Mouse (Mus musculus): ENCODE results near the gene Dtl. TPM values are rescaled to one million over a fixed set of nuclear protein-coding genes. Genes with fewer than 3 reads are reported as not detected.

Dtl gene
- polyA plus RNA-seq, 1 experiment from 2014 or later = 75.8 TPM

GRCm38 (mm10) chr1:191496676-191497075 lies 78.7 kb downstream of the Dtl start:
- 59% methylated on average over 1 of the region's 1 CpGs for WGBS
- Histone ChIP-seq H3K9ac (no peak overlapping the region), H3K27ac (ENCODE audit: low read depth) (no peak overlapping the region), H3K36me3 (ENCODE audit: insufficient read depth) (no peaks in the 10 kb centered on the region), H3K4me1 (ENCODE audit: insufficient read depth) (peaks cover 7% of the 10 kb centered on the region; the same call in 1 of the 2 replicates), H3K4me3 (ENCODE audit: low read depth, low read length) (no peak overlapping the region), H3K4me2 (no peak overlapping the region), H3K27me3 (ENCODE audit: insufficient read depth, low read length) (no peaks in the 10 kb centered on the region), H3K9me3 (ENCODE audit: low read depth, low read length) (no peaks in the 10 kb centered on the region)
- no peak for ATAC-seq (ENCODE audit: insufficient read depth)
- no peak for TF ChIP-seq CTCF (IDR thresholded peaks at IDR 0.05; ENCODE audit: low read depth)
- DNase-seq = no peak

GRCm38 (mm10) chr1:191495051-191495467 lies 80.3 kb downstream of the Dtl start:
- no peak for TF ChIP-seq CTCF (IDR thresholded peaks at IDR 0.05; ENCODE audit: low read depth)
- WGBS = 30% methylated on average over 10 of the region's 10 CpGs
- no peaks in the 10 kb centered on the region for H3K9me3 ChIP-seq (ENCODE audit: low read depth, low read length)
- DNase-seq (peak; percentile 35), ATAC-seq (ENCODE audit: insufficient read depth) (peak; percentile 31; the same call in 1 of the 2 replicates)
- no peaks in the 10 kb centered on the region for H3K36me3 ChIP-seq (ENCODE audit: insufficient read depth)
- peaks cover 7% of the 10 kb centered on the region; the same call in 1 of the 2 replicates for H3K4me1 ChIP-seq (ENCODE audit: insufficient read depth)
- H3K4me3 ChIP-seq (ENCODE audit: low read depth, low read length) = no peak overlapping the region
- no peak overlapping the region for H3K27ac ChIP-seq (ENCODE audit: low read depth)
- H3K27me3 ChIP-seq (ENCODE audit: insufficient read depth, low read length) = no peaks in the 10 kb centered on the region; the same call in 1 of the 2 replicates
- no peak overlapping the region for H3K4me2 ChIP-seq
- H3K9ac ChIP-seq = no peak overlapping the region

- Histone ChIP-seq H3K27me3 (ENCODE audit: insufficient read depth, low read length) (no peaks in the 10 kb centered on the region; the same call in 1 of the 2 replicates), H3K36me3 (ENCODE audit: insufficient read depth) (no peaks in the 10 kb centered on the region)
- 60% methylated on average over 2 of the region's 2 CpGs for WGBS
These were observed 81.1 kb downstream of the Dtl start for GRCm38 (mm10) chr1:191494303-191494655.

GRCm38 (mm10) chr1:191493476-191494302 lies 81.7 kb downstream of the Dtl start:
- Histone ChIP-seq H3K27me3 (ENCODE audit: insufficient read depth, low read length) (no peaks in the 10 kb centered on the region; the same call in 1 of the 2 replicates), H3K4me2 (no peak overlapping the region), H3K4me3 (ENCODE audit: low read depth, low read length) (no peak overlapping the region), H3K36me3 (ENCODE audit: insufficient read depth) (no peaks in the 10 kb centered on the region), H3K4me1 (ENCODE audit: insufficient read depth) (peaks cover 7% of the 10 kb centered on the region; the same call in 1 of the 2 replicates), H3K27ac (ENCODE audit: low read depth) (peak overlapping the region; percentile 24; the same call in 1 of the 2 replicates), H3K9ac (no peak overlapping the region), H3K9me3 (ENCODE audit: low read depth, low read length) (no peaks in the 10 kb centered on the region)
- ATAC-seq (ENCODE audit: insufficient read depth) (no peak), DNase-seq (no peak)
- TF ChIP-seq CTCF (IDR thresholded peaks at IDR 0.05; ENCODE audit: low read depth) = no peak
- 60% methylated on average over 13 of the region's 13 CpGs for WGBS

More at GRCm38 (mm10) chr1:191494303-191494655, 81.1 kb downstream of the Dtl start:
- H3K4me3 ChIP-seq (ENCODE audit: low read depth, low read length) = no peak overlapping the region
- H3K27ac ChIP-seq (ENCODE audit: low read depth) = no peak overlapping the region
- no peak overlapping the region for H3K9ac ChIP-seq
- H3K4me1 ChIP-seq (ENCODE audit: insufficient read depth) = peaks cover 7% of the 10 kb centered on the region; the same call in 1 of the 2 replicates
- DNase-seq = no peak
- H3K9me3 ChIP-seq (ENCODE audit: low read depth, low read length) = no peaks in the 10 kb centered on the region
- TF ChIP-seq CTCF (IDR thresholded peaks at IDR 0.05; ENCODE audit: low read depth) = no peak
- ATAC-seq (ENCODE audit: insufficient read depth) = no peak
- no peak overlapping the region for H3K4me2 ChIP-seq

GRCm38 (mm10) chr1:191490446-191490845 lies 84.9 kb downstream of the Dtl start:
- Histone ChIP-seq H3K27ac (ENCODE audit: low read depth) (no peak overlapping the region), H3K36me3 (ENCODE audit: insufficient read depth) (no peaks in the 10 kb centered on the region), H3K4me2 (no peak overlapping the region), H3K27me3 (ENCODE audit: insufficient read depth, low read length) (no peaks in the 10 kb centered on the region; the same call in 1 of the 2 replicates), H3K9ac (no peak overlapping the region), H3K9me3 (ENCODE audit: low read depth, low read length) (no peaks in the 10 kb centered on the region), H3K4me3 (ENCODE audit: low read depth, low read length) (no peak overlapping the region), H3K4me1 (ENCODE audit: insufficient read depth) (peaks cover 7% of the 10 kb centered on the region; the same call in 1 of the 2 replicates)
- WGBS = 58% methylated on average over 7 of the region's 7 CpGs
- peak; percentile 26 for DNase-seq
- ATAC-seq (ENCODE audit: insufficient read depth) = no peak
- no peak for TF ChIP-seq CTCF (IDR thresholded peaks at IDR 0.05; ENCODE audit: low read depth)

Other genes with a start within 250 kb of the Dtl start
- 22.7 TPM in 2 replicates for gene Tmem206, start 249.6 kb downstream of the Dtl start, polyA plus RNA-seq (2014; fragmentation: Nextera tagmentation; extraction: Ambion mirVana)
- 40.8 and 42.7 TPM in 2 replicates for gene Ppp2r5a, start 172.3 kb downstream of the Dtl start, polyA plus RNA-seq (2014; fragmentation: Nextera tagmentation; extraction: Ambion mirVana)
- 65.3 and 69.4 TPM in 2 replicates for gene Ints7, start 92 bp upstream of the Dtl start, polyA plus RNA-seq (2014; fragmentation: Nextera tagmentation; extraction: Ambion mirVana)
- gene Lpgat1, start 142.3 kb upstream of the Dtl start, polyA plus RNA-seq (2014; fragmentation: Nextera tagmentation; extraction: Ambion mirVana) = 38.5 and 43.2 TPM in 2 replicates
- 43.7 and 46.8 TPM in 2 replicates for gene Nek2, start 245.9 kb upstream of the Dtl start, polyA plus RNA-seq (2014; fragmentation: Nextera tagmentation; extraction: Ambion mirVana)

All from lung, embryonic 14.5 days (tissue).